In the genomic region with DNA sequence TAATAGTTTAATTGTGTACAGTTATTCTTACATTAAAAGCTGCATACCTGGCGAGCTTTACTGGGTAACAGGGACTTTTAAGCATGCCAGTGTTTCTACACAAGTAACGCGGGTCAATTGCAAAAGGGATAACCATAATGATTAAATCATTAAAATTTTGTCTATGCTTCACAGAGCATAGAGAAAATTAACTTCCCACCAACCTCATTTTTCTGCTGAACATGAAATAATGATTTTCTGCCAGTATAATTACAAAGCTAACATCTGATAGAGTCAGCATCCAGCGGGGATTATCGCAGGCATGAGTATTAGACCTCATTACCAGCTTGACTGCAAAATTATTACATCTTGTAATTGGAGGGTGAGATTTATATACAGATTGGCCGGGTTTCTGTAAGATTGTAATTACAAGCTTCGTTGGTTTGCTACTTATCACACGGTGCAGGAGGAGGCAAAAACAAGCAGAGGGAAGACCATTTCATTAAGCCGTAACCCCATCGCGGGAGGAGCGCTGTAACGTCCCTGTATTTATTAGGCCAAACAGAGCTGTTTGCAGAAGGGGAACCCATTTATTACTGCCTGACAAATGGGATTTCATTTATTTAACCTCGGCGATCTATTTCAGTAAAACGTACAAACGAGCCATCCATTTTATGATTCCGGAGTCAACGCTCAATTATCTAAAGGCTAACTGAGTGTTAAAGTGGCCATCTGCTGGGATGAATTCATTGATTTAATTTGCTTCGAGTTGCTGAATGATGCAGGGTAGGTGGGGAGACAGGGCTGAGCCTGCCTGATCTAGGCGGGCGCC, we compare ENCODE assay signal across 11 mouse cellular contexts.
A peak's percentile ranks its signal among the peaks of the same experiment; 100 is the strongest.
DNase-seq lines count a peak whose midpoint lies in the region; ATAC-seq lines count a peak whose summit lies in the region.
"Had no signal": no experiment of that assay in that cellular context is flagged by ENCODE, and none has a peak within 500 bp of the region (broad histone marks: within the 10 kb centered on the region; RNA-seq: fewer than 3 reads in every experiment).

No protein-coding gene starts in this region.

- no peaks in the 10 kb centered on the region for H3K36me3 ChIP-seq in forebrain, embryonic 11.5 days (ENCODE audit: control insufficient read depth, insufficient read depth, low read length)
- no peaks in the 10 kb centered on the region for H3K36me3 ChIP-seq in forebrain, embryonic 10.5 days (replicated peaks)
- H3K36me3 ChIP-seq in midbrain, embryonic 10.5 days: no peaks in the 10 kb centered on the region
- H3K36me3 ChIP-seq in stomach, embryonic 15.5 days: no peaks in the 10 kb centered on the region

- no peak overlapping the region for H3K4me3 ChIP-seq in forebrain, embryonic 11.5 days (ENCODE audit: low read depth, low read length)
- H3K4me3 ChIP-seq in forebrain, embryonic 10.5 days: no peak overlapping the region
- H3K4me3 ChIP-seq in midbrain, embryonic 10.5 days: no peak overlapping the region
- H3K4me3 ChIP-seq in stomach, embryonic 15.5 days (replicated peaks): no peak overlapping the region

- no peaks in the 10 kb centered on the region; the same call in 1 of the 2 replicates for H3K27me3 ChIP-seq in forebrain, embryonic 11.5 days (ENCODE audit: control insufficient read depth, insufficient read depth, low read length)
- H3K27me3 ChIP-seq in forebrain, embryonic 10.5 days (ENCODE audit: poor library complexity, severe bottlenecking): peaks cover 33% of the 10 kb centered on the region
- peaks cover 32% of the 10 kb centered on the region for H3K27me3 ChIP-seq in midbrain, embryonic 10.5 days (ENCODE audit: low read depth, poor library complexity, severe bottlenecking)
- H3K27me3 ChIP-seq in stomach, embryonic 15.5 days (replicated peaks): no peaks in the 10 kb centered on the region

- WGBS in forebrain, embryonic 11.5 days: 59% methylated on average over 22 of the region's 22 CpGs
- 79% methylated on average over 22 of the region's 22 CpGs for WGBS in forebrain, embryonic 10.5 days
- WGBS in midbrain, embryonic 10.5 days: 81% methylated on average over 22 of the region's 22 CpGs
- WGBS in stomach, embryonic 15.5 days: 38% methylated on average over 22 of the region's 22 CpGs

- H3K4me2 ChIP-seq in forebrain, embryonic 11.5 days (ENCODE audit: low read depth, low read length, severe bottlenecking): peak overlapping the region; percentile 6; the same call in 1 of the 2 replicates
- peak overlapping the region; percentile 32; the same call in 1 of the 2 replicates for H3K4me2 ChIP-seq in stomach, embryonic 15.5 days

- no peaks in the 10 kb centered on the region for H3K9me3 ChIP-seq in forebrain, embryonic 11.5 days (ENCODE audit: control insufficient read depth, low read length)
- H3K9me3 ChIP-seq in forebrain, embryonic 10.5 days: no peaks in the 10 kb centered on the region
- no peaks in the 10 kb centered on the region for H3K9me3 ChIP-seq in midbrain, embryonic 10.5 days (replicated peaks)
- no peaks in the 10 kb centered on the region for H3K9me3 ChIP-seq in stomach, embryonic 15.5 days

- peak; percentile 78 for ATAC-seq in forebrain, embryonic 11.5 days (replicated peaks; ENCODE audit: low FRiP score)
- no peak; the same call in 1 of the 2 replicates for ATAC-seq in stomach, embryonic 15.5 days (ENCODE audit: insufficient read depth, low FRiP score, low read depth)

- no peak overlapping the region for H3K9ac ChIP-seq in forebrain, embryonic 11.5 days (ENCODE audit: low read length)
- no peak overlapping the region for H3K9ac ChIP-seq in stomach, embryonic 15.5 days

- H3K4me1 ChIP-seq in forebrain, embryonic 11.5 days (replicated peaks; ENCODE audit: control insufficient read depth, insufficient read depth, low read length): no peaks in the 10 kb centered on the region; the same call in 1 of the 2 replicates
- peaks cover 11% of the 10 kb centered on the region for H3K4me1 ChIP-seq in forebrain, embryonic 10.5 days
- H3K4me1 ChIP-seq in midbrain, embryonic 10.5 days: peaks cover 21% of the 10 kb centered on the region
- no peaks in the 10 kb centered on the region for H3K4me1 ChIP-seq in stomach, embryonic 15.5 days

- no peak for DNase-seq in forebrain, embryonic 11.5 days (ENCODE audit: low spot score)
- DNase-seq in forebrain, embryonic 10.5 days (ENCODE audit: extremely low spot score, low spot score): no peak
- DNase-seq in right cerebral cortex, postnatal 4 days: peak; percentile 10
- DNase-seq in right cerebral cortex, postnatal 36 days (ENCODE audit: low spot score in 2 of 2): no peak
- no peak for DNase-seq in midbrain, embryonic 10.5 days (ENCODE audit: low spot score)
- DNase-seq in gastrocnemius, postnatal 4 days (ENCODE audit: low spot score in 2 of 2): no peak
- DNase-seq in adrenal gland, adult 18-20 months (ENCODE audit: low spot score in 2 of 2): no peak
- DNase-seq: gastrocnemius, postnatal 10 days; kidney, adult 9 months; lung, adult 18-20 months had no signal

- no peak overlapping the region for H3K27ac ChIP-seq in forebrain, embryonic 11.5 days (ENCODE audit: low read depth, low read length)
- no peak overlapping the region for H3K27ac ChIP-seq in forebrain, embryonic 10.5 days
- peak overlapping the region; percentile 6; the same call in 1 of the 2 replicates for H3K27ac ChIP-seq in midbrain, embryonic 10.5 days (replicated peaks)
- H3K27ac ChIP-seq in stomach, embryonic 15.5 days: no peak overlapping the region
